Mouse (Mus musculus) heart, embryonic 16.5 days (tissue): Measurements from ENCODE around the gene Irf9. TPM values are rescaled to one million over a fixed set of nuclear protein-coding genes. Genes with fewer than 3 reads are reported as not detected.

Experiments
- ATAC-seq: fragments of 200-750 bp; cut with Nextera tagmentation; replicated peaks from 2 replicates; pipeline ENCODE4 v1.8.0; 2017; ENCODE audit warnings: moderate number of reproducible peaks; ENCODE audit not compliant: insufficient read depth, low FRiP score; ENCODE audit errors: extremely low read depth
- H3K27ac ChIP-seq: fragments of 300-500 bp; sonication (generic); 2 replicates; pipeline ENCODE4 v1.5.1; 2014; ENCODE audit warnings: mild to moderate bottlenecking, low read length, control low read depth, moderate library complexity
- H3K27me3 ChIP-seq: fragments of 300-500 bp; sonication (generic); 2 replicates; pipeline ENCODE4 v1.6.1; 2014; ENCODE audit warnings: low read length, mixed read lengths; ENCODE audit not compliant: control insufficient read depth, insufficient read depth
- H3K36me3 ChIP-seq: fragments of 300-500 bp; sonication (generic); 2 replicates; pipeline ENCODE4 v1.6.1; 2014; ENCODE audit not compliant: control insufficient read depth, insufficient read depth
- H3K4me1 ChIP-seq: fragments of 300-500 bp; sonication (generic); 2 replicates; pipeline ENCODE4 v1.6.1; 2014; ENCODE audit warnings: low read length, mixed read lengths; ENCODE audit not compliant: control insufficient read depth, insufficient read depth
- H3K4me2 ChIP-seq: fragments of 300-500 bp; sonication (generic); 2 replicates; pipeline ENCODE4 v1.6.1; 2014; ENCODE audit warnings: low read depth, mild to moderate bottlenecking, control low read depth, low read length
- H3K4me3 ChIP-seq: fragments of 300-500 bp; sonication (generic); 2 replicates; pipeline ENCODE4 v1.5.1; 2014; ENCODE audit warnings: mild to moderate bottlenecking, control low read depth, low read length
- H3K9ac ChIP-seq: fragments of 300-500 bp; sonication (generic); 2 replicates; pipeline ENCODE4 v1.6.1; 2014; ENCODE audit warnings: low read length, control low read depth
- H3K9me3 ChIP-seq: fragments of 300-500 bp; sonication (generic); replicated peaks from 2 replicates; pipeline ENCODE4 v1.6.1; 2016; ENCODE audit warnings: low read length; ENCODE audit not compliant: control insufficient read depth
- WGBS: fragments of 180-500 bp; shearing (Covaris S2); extraction: QIAGEN DNeasy Blood & Tissue Kit; methylation state at CpG from one replicate; pipeline ENCODE4 v1.1.7; 2014; 5-methylcytosine and 5-hydroxymethylcytosine counted together
- polyA plus RNA-seq: library from polyadenylated mRNA; unstranded; fragments of >200 nt; fragmentation: Nextera tagmentation; extraction: Ambion mirVana; gene quantifications from 2 replicates; pipeline ENCODE4 v1.2.1, GENCODE M21; 2015

The Irf9 gene
- 11.5 and 15.3 TPM in 2 replicates for polyA plus RNA-seq

- peak within 1 kb of the TSS; percentile 88 for H3K27ac ChIP-seq
- H3K4me3 ChIP-seq: peak within 1 kb of the TSS; percentile 62
- H3K36me3 ChIP-seq: peaks cover 54% of the 10 kb centered on the region
- H3K4me2 ChIP-seq: peak within 1 kb of the TSS; percentile 80
- H3K9me3 ChIP-seq: no peaks in the 10 kb centered on the region
- WGBS: 88% methylated on average over 7 of the region's 7 CpGs
- peak within 1 kb of the TSS; percentile 76 for H3K9ac ChIP-seq
- H3K4me1 ChIP-seq: peaks cover 5% of the 10 kb centered on the region
- no peak for ATAC-seq
- H3K27me3 ChIP-seq: no peaks in the 10 kb centered on the region
Observed at GRCm38 (mm10) chr14:55603271-55603632, at the start of gene Irf9. Irf9 (plus strand) TSS chr14:55603571.

GRCm38 (mm10) chr14:55554635-55555034 lies 48.7 kb upstream of the Irf9 start:
- Histone ChIP-seq H3K4me1 (peaks cover 4% of the 10 kb centered on the region; the same call in 1 of the 2 replicates), H3K9me3 (no peaks in the 10 kb centered on the region), H3K27ac (no peak overlapping the region), H3K36me3 (no peaks in the 10 kb centered on the region), H3K4me2 (no peak overlapping the region), H3K9ac (no peak overlapping the region), H3K27me3 (no peaks in the 10 kb centered on the region), H3K4me3 (no peak overlapping the region)
- ATAC-seq: no peak

- Histone ChIP-seq H3K4me2 (no peak overlapping the region), H3K9ac (no peak overlapping the region), H3K9me3 (no peaks in the 10 kb centered on the region), H3K27ac (no peak overlapping the region), H3K27me3 (no peaks in the 10 kb centered on the region), H3K36me3 (no peaks in the 10 kb centered on the region), H3K4me3 (no peak overlapping the region), H3K4me1 (peaks cover 4% of the 10 kb centered on the region; the same call in 1 of the 2 replicates)
- 65% methylated on average over 3 of the region's 3 CpGs for WGBS
- ATAC-seq: no peak
Observed at GRCm38 (mm10) chr14:55555788-55556187, 47.6 kb upstream of the Irf9 start.

GRCm38 (mm10) chr14:55557003-55557402 lies 46.4 kb upstream of the Irf9 start:
- Histone ChIP-seq H3K4me2 (no peak overlapping the region), H3K9me3 (no peaks in the 10 kb centered on the region), H3K36me3 (no peaks in the 10 kb centered on the region), H3K4me3 (no peak overlapping the region), H3K9ac (no peak overlapping the region), H3K27me3 (no peaks in the 10 kb centered on the region), H3K27ac (no peak overlapping the region), H3K4me1 (peaks cover 12% of the 10 kb centered on the region)
- ATAC-seq: no peak
- WGBS: 22% methylated on average over 5 of the region's 5 CpGs

DNA sequence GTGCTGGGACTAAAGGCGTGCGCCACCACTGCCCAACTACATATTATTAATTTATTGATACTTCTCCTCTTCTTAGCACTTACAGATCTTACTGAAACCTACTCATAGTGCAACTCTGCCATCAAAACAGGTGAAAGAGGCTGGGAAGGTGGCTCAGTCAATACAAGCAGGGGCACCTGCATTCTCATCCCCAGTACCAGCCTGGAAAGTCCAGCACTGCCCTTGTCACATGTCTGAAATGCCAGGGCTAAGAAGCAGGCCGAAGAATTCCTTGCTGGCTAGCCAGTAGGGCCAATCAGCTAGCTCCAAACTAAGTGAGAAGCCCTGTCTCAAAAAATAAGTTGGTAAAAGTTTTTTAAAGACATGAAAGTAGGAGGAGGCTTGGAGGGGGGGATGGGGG lies 45.8 kb upstream of the Irf9 start:
- WGBS: 80% methylated on average over 3 of the region's 3 CpGs
- H3K36me3 ChIP-seq: no peaks in the 10 kb centered on the region
- H3K4me1 ChIP-seq: peaks cover 12% of the 10 kb centered on the region
- H3K9ac ChIP-seq: no peak overlapping the region
- no peak overlapping the region for H3K27ac ChIP-seq
- no peak for ATAC-seq
- no peak overlapping the region for H3K4me3 ChIP-seq
- H3K9me3 ChIP-seq: no peaks in the 10 kb centered on the region
- H3K27me3 ChIP-seq: no peaks in the 10 kb centered on the region
- no peak overlapping the region for H3K4me2 ChIP-seq

DNA sequence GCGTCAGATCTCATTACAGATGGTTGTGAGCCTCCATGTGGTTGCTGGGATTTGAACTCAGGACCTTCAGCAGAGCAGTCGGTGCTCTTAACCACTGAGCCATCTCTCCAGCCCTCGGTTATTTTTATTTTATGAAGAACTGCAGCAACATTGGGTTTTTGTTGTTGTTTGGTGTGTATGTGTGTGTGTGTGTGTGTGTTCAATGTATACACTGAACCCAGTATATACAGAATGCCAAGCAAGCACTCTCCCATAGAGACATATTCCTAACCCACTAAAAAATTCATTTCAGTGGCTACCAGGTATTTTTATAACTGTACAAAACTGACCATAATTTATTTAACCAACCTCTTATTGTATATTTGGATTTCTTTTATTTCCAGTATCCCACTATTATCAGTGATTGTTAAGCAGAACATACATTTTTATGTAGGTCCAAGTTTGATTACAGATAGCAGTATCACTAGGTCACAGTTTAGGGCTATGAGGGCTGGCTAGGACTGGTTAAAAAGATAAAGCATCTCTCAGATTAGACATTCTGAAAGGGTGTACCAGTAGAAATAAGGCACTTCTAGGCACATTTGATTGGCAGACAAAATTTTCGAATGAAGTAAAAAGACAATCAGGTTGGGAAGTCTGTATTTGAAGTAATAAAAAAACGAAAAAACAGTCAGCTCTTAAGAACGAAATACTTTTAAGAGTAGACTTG lies 44.5 kb upstream of the Irf9 start:
- no peak for ATAC-seq
- Histone ChIP-seq H3K4me1 (peaks cover 12% of the 10 kb centered on the region), H3K36me3 (peaks cover 7% of the 10 kb centered on the region), H3K9ac (peak overlapping the region; percentile 86), H3K4me3 (no peak overlapping the region; the same call in 1 of the 2 replicates), H3K9me3 (no peaks in the 10 kb centered on the region), H3K27me3 (no peaks in the 10 kb centered on the region), H3K27ac (peak overlapping the region; percentile 49; the same call in 1 of the 2 replicates), H3K4me2 (peak overlapping the region; percentile 85)
- WGBS: 58% methylated on average over 6 of the region's 6 CpGs

- under 1% methylated on average over 27 of the region's 27 CpGs for WGBS
- H3K4me3 ChIP-seq: peak within 1 kb of the TSS; percentile 86
- H3K4me2 ChIP-seq: peak within 1 kb of the TSS; percentile 85
- no peaks in the 10 kb centered on the region for H3K27me3 ChIP-seq
- peak within 1 kb of the TSS; percentile 100 for H3K27ac ChIP-seq
- ATAC-seq: peak; percentile 82
- H3K9ac ChIP-seq: peak within 1 kb of the TSS; percentile 86
- peaks cover 12% of the 10 kb centered on the region for H3K4me1 ChIP-seq
- no peaks in the 10 kb centered on the region for H3K9me3 ChIP-seq
- H3K36me3 ChIP-seq: peaks cover 15% of the 10 kb centered on the region
Observed at GRCm38 (mm10) chr14:55559799-55560201, 43.6 kb upstream of the Irf9 start, which contains the start of gene Dcaf11. Dcaf11 (plus strand) TSS chr14:55560006.

- Histone ChIP-seq H3K4me1 (peaks cover 12% of the 10 kb centered on the region), H3K4me3 (peak within 1 kb of the TSS; percentile 86), H3K4me2 (peak within 1 kb of the TSS; percentile 85), H3K9me3 (no peaks in the 10 kb centered on the region), H3K27me3 (no peaks in the 10 kb centered on the region), H3K27ac (peak within 1 kb of the TSS; percentile 100), H3K9ac (peak within 1 kb of the TSS; percentile 86), H3K36me3 (peaks cover 22% of the 10 kb centered on the region)
- peak; percentile 94 for ATAC-seq
- WGBS: under 1% methylated on average over 51 of the region's 51 CpGs
Observed at GRCm38 (mm10) chr14:55560202-55561073, 42.9 kb upstream of the Irf9 start, which contains the start of gene A730061H03Rik. A730061H03Rik (minus strand) TSS chr14:55560406.

DNA sequence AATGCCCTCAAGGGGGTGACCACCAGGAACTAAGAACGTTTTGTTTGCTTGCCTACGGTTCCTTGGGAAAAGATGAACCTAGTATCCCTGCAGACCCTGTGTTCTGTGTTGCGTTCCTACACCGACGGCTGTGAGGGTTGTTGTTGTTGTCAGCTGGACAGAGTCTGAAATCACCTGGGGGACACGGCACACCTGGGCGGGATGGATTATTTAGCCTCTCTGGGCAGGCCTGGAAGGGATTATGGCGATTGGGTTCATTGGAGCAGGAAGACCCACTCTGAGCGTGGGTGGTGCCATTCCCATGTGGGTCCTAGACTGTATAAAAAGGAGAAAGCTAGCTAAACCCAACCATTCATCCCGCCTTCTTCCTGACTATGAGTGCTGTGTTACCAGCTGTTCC lies 41.5 kb upstream of the Irf9 start:
- no peaks in the 10 kb centered on the region for H3K9me3 ChIP-seq

More for the DNA sequence above, 41.5 kb upstream of the Irf9 start:
- 84% methylated on average over 10 of the region's 10 CpGs for WGBS
- H3K27me3 ChIP-seq: no peaks in the 10 kb centered on the region
- no peak overlapping the region for H3K4me3 ChIP-seq
- peaks cover 35% of the 10 kb centered on the region for H3K36me3 ChIP-seq
- peaks cover 10% of the 10 kb centered on the region for H3K4me1 ChIP-seq
- H3K27ac ChIP-seq: no peak overlapping the region
- peak overlapping the region; percentile 85; the same call in 1 of the 2 replicates for H3K4me2 ChIP-seq
- ATAC-seq: no peak
- no peak overlapping the region for H3K9ac ChIP-seq
